Mouse (Mus musculus) bone marrow, adult 2 months (tissue): ENCODE results near the gene Gpt2. TPM values are rescaled to one million over a fixed set of nuclear protein-coding genes. Genes with fewer than 3 reads are reported as not detected.

Experiments used
- H3K27ac ChIP-seq: fragments of 200-500 bp; 2 replicates; pipeline ENCODE4 v1.5.1; 2012; ENCODE audit warnings: low read depth, mild to moderate bottlenecking, control low read depth, inconsistent platforms, low read length; ENCODE audit not compliant: control insufficient read depth, poor library complexity, insufficient read depth
- H3K4me1 ChIP-seq: fragments of 200-500 bp; 2 replicates; pipeline ENCODE4 v1.6.1; 2011; ENCODE audit warnings: low read length; ENCODE audit not compliant: control insufficient read depth, insufficient read depth
- H3K4me3 ChIP-seq: fragments of 200-500 bp; replicated peaks from 2 replicates; pipeline ENCODE3; 2011; ENCODE audit warnings: mild to moderate bottlenecking, low read depth, low read length, control low read depth; ENCODE audit not compliant: control insufficient read depth
- CTCF ChIP-seq: fragments of 200-500 bp; IDR thresholded peaks from 2 replicates; pipeline ENCODE4 v1.5.1; 2011; ENCODE audit warnings: low read length, control low read depth; ENCODE audit not compliant: control insufficient read depth, insufficient read depth
- POLR2A ChIP-seq: fragments of 200-500 bp; IDR thresholded peaks from 2 replicates; pipeline ENCODE4 v1.6.1; 2011; ENCODE audit warnings: low read depth, mild to moderate bottlenecking, control low read depth, low read length, borderline replicate concordance; ENCODE audit not compliant: control insufficient read depth
- WGBS: fragments of 180-500 bp; shearing (Covaris S2); methylation state at CpG from one replicate; pipeline ENCODE4 v1.1.7; 2018; 5-methylcytosine and 5-hydroxymethylcytosine counted together
- polyA plus RNA-seq: library from polyadenylated mRNA; stranded (reverse); fragments of >200 nt; gene quantifications from 2 replicates; pipeline ENCODE4 v1.2.4, GENCODE M21; 2011; ENCODE audit warnings: low replicate concordance; ENCODE audit not compliant: missing spikeins, insufficient read depth, insufficient read length

Gene Gpt2
- polyA plus RNA-seq, 1 experiment = 4.0 TPM

DNA sequence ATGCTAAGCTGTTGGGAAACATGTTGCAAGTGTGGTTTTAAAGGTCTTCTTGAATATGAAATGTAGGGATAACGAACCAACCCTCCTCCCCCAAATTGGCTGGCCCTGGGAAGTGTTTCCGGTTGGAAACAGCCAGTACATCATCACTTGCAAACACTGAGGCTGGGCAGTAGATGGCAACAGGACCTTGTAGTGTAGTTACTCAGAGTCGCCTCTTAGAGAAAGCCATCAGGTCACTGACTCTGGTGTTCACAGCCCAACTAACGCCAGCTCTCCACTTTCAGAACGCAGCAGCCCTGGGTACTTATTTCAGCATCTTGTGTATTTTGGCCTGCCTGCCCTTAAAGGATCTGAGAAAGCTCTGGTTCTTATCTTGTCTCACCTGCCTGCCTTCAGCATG, 31.6 kb upstream of the Gpt2 start:
- no peak overlapping the region for H3K27ac ChIP-seq
- TF ChIP-seq CTCF (no peak), POLR2A (no peak)
- no peaks in the 10 kb centered on the region for H3K4me1 ChIP-seq
- WGBS = 55% methylated on average over 5 of the region's 5 CpGs
- H3K4me3 ChIP-seq = no peak overlapping the region

DNA sequence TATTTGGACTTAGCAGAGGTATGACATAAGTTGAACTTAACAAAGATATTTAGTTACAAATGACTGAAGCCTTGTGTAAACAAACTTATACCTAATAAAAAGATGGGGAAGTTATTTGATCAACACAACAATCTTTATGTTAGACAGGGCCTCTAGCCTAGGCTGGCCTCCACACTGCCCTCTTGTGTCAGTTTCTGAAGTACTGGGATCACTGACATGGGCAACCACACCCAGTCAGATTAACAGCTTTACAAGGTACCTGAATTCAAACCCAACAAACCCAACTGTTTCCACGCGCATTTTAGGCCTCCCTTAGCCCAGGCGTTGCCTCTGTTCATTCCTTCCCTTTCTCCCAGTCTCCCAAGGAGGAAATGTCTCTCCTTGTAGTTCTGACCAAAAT, 31.0 kb upstream of the Gpt2 start:
- Histone ChIP-seq H3K4me1 (no peaks in the 10 kb centered on the region), H3K4me3 (no peak overlapping the region), H3K27ac (no peak overlapping the region)
- 75% methylated on average over 3 of the region's 3 CpGs for whole genome bisulfite sequencing
- peak; percentile 57 for TF ChIP-seq CTCF
- TF ChIP-seq POLR2A = no peak

DNA sequence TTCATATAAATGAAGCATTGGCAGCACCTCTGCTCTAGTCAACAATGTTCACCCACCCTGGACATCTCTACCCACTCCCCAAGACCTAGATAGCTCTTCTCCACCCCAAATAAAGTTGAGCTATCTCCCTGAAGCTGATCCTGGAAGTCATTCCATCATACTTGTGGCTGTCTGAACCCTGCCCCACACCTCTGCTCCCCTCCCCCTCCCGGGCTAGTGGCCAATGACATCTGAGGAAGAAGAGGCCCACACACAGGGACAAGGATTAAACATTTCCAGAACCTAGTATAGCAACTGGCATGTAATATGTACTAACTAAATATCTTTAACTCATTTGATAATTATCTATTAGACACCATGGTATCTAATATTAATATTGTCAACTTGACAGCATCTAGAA, 29.9 kb upstream of the Gpt2 start:
- no peaks in the 10 kb centered on the region for H3K4me1 ChIP-seq
- no peak overlapping the region for H3K4me3 ChIP-seq
- WGBS = 66% methylated on average over 1 of the region's 1 CpGs
- no peak for TF ChIP-seq CTCF
- TF ChIP-seq POLR2A = no peak
- H3K27ac ChIP-seq = no peak overlapping the region

DNA sequence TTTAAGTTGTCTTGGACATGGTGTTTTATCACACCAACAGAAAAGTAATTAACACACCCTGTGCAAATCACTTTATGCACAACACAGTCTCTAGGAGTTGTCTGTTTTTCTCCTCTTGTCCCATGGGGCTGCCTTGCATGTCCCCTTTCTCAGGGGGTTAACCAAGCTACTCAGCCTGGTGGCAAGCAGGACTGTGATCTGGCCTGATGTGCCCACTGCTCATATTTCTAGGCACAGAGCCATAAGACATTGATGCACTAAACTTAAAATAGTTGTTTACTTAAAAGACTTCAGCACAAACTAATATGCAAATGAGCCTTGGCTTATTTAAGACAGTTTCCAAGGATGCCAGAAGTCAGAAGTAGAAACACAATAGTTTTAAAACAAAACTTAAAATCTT, 28.1 kb upstream of the Gpt2 start:
- TF ChIP-seq CTCF (no peak), POLR2A (no peak)
- no peak overlapping the region for H3K4me3 ChIP-seq
- no peak overlapping the region for H3K27ac ChIP-seq
- H3K4me1 ChIP-seq = no peaks in the 10 kb centered on the region

DNA sequence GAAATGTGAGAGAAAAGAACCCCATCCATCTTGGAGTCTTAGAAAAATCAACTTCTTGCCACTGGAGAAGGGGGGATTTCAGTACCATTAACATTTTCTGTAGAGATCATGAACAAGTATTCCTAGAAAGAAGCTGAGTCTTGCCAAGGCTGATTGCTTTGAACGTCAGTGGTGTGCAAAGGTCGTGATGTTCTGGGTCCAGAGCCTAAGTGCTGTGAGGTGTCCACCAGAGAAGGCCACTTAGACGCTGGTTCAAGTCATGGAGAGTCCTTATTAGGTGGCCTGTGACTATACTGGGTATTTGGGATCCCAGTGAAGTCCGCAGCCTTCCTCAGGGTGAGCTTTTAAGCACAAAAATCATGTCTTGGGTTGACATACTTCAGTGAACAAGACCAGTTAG, 26.3 kb upstream of the Gpt2 start:
- no peaks in the 10 kb centered on the region for H3K4me1 ChIP-seq
- WGBS = 76% methylated on average over 4 of the region's 4 CpGs
- no peak overlapping the region for H3K27ac ChIP-seq
- TF ChIP-seq POLR2A = no peak
- no peak for TF ChIP-seq CTCF
- no peak overlapping the region for H3K4me3 ChIP-seq

DNA sequence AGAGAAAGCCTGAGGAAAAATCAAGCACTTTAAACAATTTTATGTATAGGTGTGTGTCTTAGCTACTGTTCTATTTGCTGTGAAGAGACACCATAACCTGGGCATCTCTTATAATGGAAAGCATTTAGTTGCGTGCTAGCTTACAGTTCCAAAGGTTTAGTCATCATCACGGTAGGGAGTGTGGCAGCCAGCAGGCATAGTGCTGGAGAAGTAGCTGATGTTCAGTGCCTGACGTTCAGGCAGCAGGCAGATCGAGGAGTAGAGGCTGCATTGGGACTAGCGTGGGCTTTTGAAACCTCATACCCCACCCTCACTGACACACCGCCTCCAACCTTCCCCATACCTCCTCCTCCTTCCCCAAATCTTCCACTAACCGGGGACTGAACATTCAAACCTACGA, 21.6 kb upstream of the Gpt2 start:
- H3K27ac ChIP-seq = no peak overlapping the region
- H3K4me3 ChIP-seq = no peak overlapping the region
- WGBS = 65% methylated on average over 8 of the region's 8 CpGs
- TF ChIP-seq CTCF (no peak), POLR2A (no peak)
- no peaks in the 10 kb centered on the region for H3K4me1 ChIP-seq

DNA sequence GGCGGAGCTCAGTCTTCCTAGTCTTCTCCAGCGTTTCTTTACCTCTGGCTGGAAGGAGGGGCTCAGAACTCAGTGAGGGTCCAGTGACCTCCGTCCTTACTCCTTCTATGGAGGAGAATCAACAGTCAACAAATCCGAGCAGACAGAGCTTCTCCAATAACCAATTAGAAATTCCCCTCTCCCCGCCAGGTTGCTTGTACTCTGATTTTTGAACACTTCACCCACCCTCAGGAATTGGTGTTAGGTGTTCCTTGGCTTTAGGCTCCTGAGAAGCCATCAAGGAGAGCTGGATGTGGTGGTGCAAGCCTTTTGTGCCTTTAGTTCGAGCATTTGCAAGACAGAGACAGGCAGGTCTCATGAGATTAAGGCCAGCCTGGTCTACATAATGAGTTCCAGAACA, 19.6 kb upstream of the Gpt2 start:
- Histone ChIP-seq H3K4me3 (no peak overlapping the region), H3K27ac (no peak overlapping the region), H3K4me1 (no peaks in the 10 kb centered on the region)
- TF ChIP-seq POLR2A = no peak
- TF ChIP-seq CTCF = no peak
- 80% methylated on average over 6 of the region's 6 CpGs for WGBS

DNA sequence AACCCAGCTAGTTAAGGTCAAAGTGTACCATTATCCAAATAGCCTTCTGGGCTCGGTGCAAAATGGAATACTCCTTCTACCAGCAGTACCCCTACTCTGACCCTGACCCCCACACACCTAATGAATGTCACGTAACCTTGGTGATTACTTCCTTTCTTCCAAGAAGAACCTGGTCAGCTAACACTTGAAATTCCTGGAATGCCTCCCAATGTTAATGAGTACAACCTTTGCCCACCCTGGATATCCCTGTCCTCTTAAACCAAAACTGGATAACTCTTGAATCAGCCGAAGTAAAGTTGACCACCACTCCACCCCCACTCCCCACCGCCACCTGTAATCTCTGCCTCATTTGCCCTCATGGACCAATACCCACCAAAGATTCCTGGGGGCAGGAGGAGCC, 19.1 kb upstream of the Gpt2 start:
- H3K4me3 ChIP-seq = no peak overlapping the region
- no peak overlapping the region for H3K27ac ChIP-seq
- no peaks in the 10 kb centered on the region for H3K4me1 ChIP-seq
- TF ChIP-seq CTCF (no peak), POLR2A (no peak)
- WGBS = 84% methylated on average over 4 of the region's 4 CpGs

DNA sequence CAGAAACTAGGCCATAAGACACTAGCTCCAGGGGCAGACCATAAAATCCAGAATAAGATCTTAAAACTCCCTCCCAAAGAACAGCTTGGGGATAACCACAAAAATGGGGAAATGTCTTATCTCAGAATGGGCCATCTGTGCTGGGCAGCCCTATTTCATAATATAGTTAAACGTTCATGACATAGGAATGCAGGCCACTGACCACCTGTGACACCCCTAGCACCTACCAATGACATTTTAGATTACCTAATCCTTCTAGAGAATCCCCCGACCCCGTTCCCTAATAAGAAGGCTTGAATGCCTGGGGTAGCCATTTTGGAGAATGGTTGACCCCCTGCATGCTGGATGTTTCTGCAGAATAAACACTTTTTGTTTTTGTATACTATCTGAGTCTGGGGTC, 17.5 kb upstream of the Gpt2 start:
- no peaks in the 10 kb centered on the region for H3K4me1 ChIP-seq
- no peak for TF ChIP-seq CTCF
- no peak for TF ChIP-seq POLR2A
- WGBS = 39% methylated on average over 3 of the region's 3 CpGs
- H3K4me3 ChIP-seq = no peak overlapping the region
- no peak overlapping the region for H3K27ac ChIP-seq
